Mouse (Mus musculus): Measurements from ENCODE around the gene Crnkl1.
"Not testable (repeated sequence)": the region's sequence is repeated elsewhere in the genome, so short reads cannot be mapped to it uniquely, and the experiment has no call there.

Crnkl1 gene

GRCm38 (mm10) chr2:145920941-145921650 is 13.7 kb downstream of the Crnkl1 start:
- no peak for DNase-seq (ENCODE audit: low spot score in 2 of 2)

GRCm38 (mm10) chr2:145905884-145906283 is 28.9 kb downstream of the Crnkl1 start:
- DNase-seq (ENCODE audit: low spot score in 2 of 2), result not testable (repeated sequence)

- DNase-seq (ENCODE audit: low spot score in 2 of 2), result no peak
Observed at GRCm38 (mm10) chr2:145905156-145905555, 29.7 kb downstream of the Crnkl1 start.

GRCm38 (mm10) chr2:145903983-145904616 is 30.7 kb downstream of the Crnkl1 start:
- no peak for DNase-seq (ENCODE audit: low spot score in 2 of 2)

- DNase-seq (ENCODE audit: low spot score in 2 of 2), result peak; percentile 90 to 93
Observed at GRCm38 (mm10) chr2:145903061-145903901, 31.5 kb downstream of the Crnkl1 start.

- DNase-seq (ENCODE audit: low spot score in 2 of 2), result no peak
Observed at GRCm38 (mm10) chr2:145901861-145902260, 33.0 kb downstream of the Crnkl1 start, which contains the start of gene Naa20. TSS of gene Naa20 (plus strand) at chr2:145902099.

GRCm38 (mm10) chr2:145900318-145900717 is 34.5 kb downstream of the Crnkl1 start:
- not testable (repeated sequence) for DNase-seq (ENCODE audit: low spot score in 2 of 2)

GRCm38 (mm10) chr2:145898106-145898505 is 36.7 kb downstream of the Crnkl1 start:
- DNase-seq (ENCODE audit: low spot score in 2 of 2), result no peak

- no peak for DNase-seq (ENCODE audit: low spot score in 2 of 2)
Observed at GRCm38 (mm10) chr2:145893756-145894155, 41.1 kb downstream of the Crnkl1 start.

- no peak for DNase-seq (ENCODE audit: low spot score in 2 of 2)
Observed at GRCm38 (mm10) chr2:145890571-145890970, 44.2 kb downstream of the Crnkl1 start.

- DNase-seq (ENCODE audit: low spot score in 2 of 2), result no peak
Observed at GRCm38 (mm10) chr2:145888766-145889480, 45.9 kb downstream of the Crnkl1 start.

- peak; percentile 45 to 72 for DNase-seq (ENCODE audit: low spot score in 2 of 2)
Observed at GRCm38 (mm10) chr2:145887937-145888765, 46.7 kb downstream of the Crnkl1 start.

- peak in 1 of 2 experiments; percentile 65 for DNase-seq (ENCODE audit: low spot score in 2 of 2)
Observed at GRCm38 (mm10) chr2:145884913-145885785, 49.7 kb downstream of the Crnkl1 start.

GRCm38 (mm10) chr2:145884036-145884912 is 50.5 kb downstream of the Crnkl1 start:
- DNase-seq (ENCODE audit: low spot score in 2 of 2), result no peak

- no peak for DNase-seq (ENCODE audit: low spot score in 2 of 2)
Observed at GRCm38 (mm10) chr2:145882398-145882797, 52.4 kb downstream of the Crnkl1 start.

GRCm38 (mm10) chr2:145881932-145882331 is 52.9 kb downstream of the Crnkl1 start:
- no peak for DNase-seq (ENCODE audit: low spot score in 2 of 2)

- DNase-seq (ENCODE audit: low spot score in 2 of 2), result no peak
Observed at GRCm38 (mm10) chr2:145880887-145881747, 53.7 kb downstream of the Crnkl1 start.

GRCm38 (mm10) chr2:145877191-145877590 is 57.6 kb downstream of the Crnkl1 start:
- DNase-seq (ENCODE audit: low spot score in 2 of 2), result no peak

All from frontal cortex, postnatal 36 days (tissue).